Mouse (Mus musculus) gastrocnemius, postnatal 4 days (tissue): ENCODE results near the gene Vsig10l. TPM values are rescaled to one million over a fixed set of nuclear protein-coding genes. Genes with fewer than 3 reads are reported as not detected.

ENCODE experiments used
- DNase-seq, 2 experiments: peaks; one replicate each; pipeline ENCODE4 v3.0.0; 2021 to 2022; ENCODE audit warnings: low spot score in 2 of 2, mixed read lengths in 2 of 2
- total RNA-seq, 2 experiments: library from RNA; stranded (reverse); gene quantifications; 2 replicates each; pipeline ENCODE4 v1.2.3; 2021

Gene Vsig10l
- total RNA-seq, 2 experiments from 2014 or later, result 3.7 to 4.9 TPM

GRCm38 (mm10) chr7:43453599-43454355 lies 9.2 kb upstream of the Vsig10l start:
- no peak for DNase-seq

- no peak for DNase-seq
These were observed 8.6 kb upstream of the Vsig10l start for GRCm38 (mm10) chr7:43454371-43454770.

GRCm38 (mm10) chr7:43463976-43464375 lies 1.0 kb downstream of the Vsig10l start:
- no peak for DNase-seq

DNA sequence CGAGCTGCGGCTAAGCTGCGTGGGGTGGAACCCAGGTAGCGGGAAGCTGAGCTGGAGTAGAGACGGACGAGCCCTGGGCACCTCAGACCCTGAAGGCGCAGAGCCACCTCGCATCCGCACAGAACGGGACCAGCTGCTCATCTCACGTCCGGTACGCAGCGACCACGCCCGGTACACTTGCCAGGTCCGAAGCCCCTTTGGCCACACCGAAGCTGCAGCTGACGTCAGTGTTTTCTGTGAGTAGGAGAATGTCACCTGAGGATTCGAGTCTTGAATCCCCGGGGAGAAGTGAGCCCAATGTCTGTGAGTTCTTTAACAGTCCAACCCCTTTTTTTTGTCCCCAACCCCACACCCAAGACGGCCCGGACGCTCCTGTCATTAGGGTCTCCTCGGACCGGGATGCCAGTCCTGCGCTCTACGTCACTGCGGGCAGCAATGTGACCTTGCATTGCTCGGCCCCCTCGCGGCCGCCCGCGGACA lies 2.0 kb downstream of the Vsig10l start:
- DNase-seq, result no peak

- peak; percentile 71 to 89 for DNase-seq
These were observed 2.6 kb downstream of the Vsig10l start for GRCm38 (mm10) chr7:43465344-43466098.

DNA sequence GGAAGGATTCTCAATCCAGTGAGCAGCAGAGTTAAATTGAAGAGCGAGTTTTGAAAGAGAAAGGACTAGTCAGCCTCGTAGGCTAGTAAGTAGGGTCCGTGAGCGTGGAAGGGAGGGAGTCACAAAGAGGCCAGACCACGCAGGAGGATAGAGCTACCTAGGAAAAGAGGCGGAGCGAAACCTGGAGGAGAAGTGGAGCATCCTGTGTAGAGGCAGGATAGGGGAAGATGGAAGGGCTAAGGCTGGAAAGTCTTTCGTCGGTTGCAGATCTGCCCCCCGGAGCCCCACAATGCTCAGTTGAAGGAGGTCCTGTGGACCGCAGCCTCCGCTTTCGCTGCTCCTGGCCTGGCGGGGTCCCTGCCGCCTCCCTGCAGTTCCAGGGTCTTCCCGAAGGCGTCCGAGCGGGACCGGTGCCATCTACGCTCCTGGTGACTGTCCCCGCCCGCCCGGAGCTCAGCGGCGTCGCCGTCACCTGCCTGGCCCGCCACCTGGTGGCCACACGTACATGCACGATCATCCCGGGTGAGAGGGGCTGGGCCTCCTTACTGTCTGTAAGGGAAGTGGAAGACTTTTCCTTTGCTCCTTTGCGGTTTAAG lies 3.2 kb downstream of the Vsig10l start:
- peak; percentile 77 to 88 for DNase-seq

DNA sequence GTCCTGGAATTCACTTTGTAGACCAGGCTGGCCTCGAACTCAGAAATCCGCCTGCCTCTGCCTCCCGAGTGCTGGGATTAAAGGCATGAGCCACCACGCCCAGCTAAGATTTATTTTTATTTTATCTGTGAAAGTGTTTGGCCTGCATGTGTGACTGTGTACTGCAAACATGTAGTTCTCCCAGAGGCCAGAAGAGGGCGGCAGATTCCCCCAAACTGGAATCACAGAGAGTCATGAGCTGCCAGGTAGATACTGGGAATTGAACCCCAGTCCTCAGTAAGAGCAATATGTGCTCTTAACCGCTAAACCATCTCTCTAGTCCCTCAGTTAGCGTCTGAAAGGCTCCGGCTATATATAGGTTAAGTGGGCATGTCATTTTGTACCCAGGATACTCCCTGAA lies 7.4 kb downstream of the Vsig10l start:
- DNase-seq, result no peak

DNA sequence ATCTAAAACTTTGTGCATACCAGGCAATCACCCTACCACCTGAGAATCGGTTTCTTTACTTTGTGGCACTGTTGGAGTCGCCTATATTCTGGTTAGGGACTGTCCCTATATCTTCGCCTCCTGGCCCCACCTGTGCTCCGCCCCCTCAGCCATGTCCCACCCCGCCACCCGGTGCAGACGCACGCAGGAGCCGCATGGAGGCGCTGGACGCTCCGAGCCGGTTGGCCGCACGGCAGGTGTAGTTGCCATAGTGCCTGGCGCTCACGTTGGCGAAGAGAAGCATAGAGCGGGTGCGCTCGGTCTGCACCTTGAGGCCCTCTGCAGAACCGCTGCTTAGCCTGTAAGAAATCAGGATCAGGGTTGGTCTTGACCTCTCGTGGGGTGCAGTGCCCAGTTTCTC lies 12.8 kb downstream of the Vsig10l start:
- no peak for DNase-seq

DNA sequence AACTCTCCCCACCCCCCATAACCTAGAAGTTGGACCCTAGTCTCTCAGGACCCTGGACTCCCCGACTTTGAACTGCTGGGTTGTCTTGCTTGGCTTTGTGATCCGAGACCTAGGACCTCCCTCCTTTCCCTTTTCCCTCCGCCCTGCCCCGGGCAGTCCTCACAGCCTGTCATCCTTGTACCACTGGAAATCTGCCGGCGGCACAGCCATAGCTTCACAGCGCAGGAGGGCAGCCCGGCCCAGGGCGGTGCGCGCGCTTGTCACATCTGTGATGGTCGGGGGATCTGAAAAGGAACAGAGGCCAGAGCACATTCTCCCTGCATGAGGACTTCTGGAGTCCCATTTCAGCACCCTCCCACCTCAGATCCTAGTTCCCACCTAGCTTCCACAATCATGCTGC lies 13.4 kb downstream of the Vsig10l start:
- DNase-seq, result no peak

DNA sequence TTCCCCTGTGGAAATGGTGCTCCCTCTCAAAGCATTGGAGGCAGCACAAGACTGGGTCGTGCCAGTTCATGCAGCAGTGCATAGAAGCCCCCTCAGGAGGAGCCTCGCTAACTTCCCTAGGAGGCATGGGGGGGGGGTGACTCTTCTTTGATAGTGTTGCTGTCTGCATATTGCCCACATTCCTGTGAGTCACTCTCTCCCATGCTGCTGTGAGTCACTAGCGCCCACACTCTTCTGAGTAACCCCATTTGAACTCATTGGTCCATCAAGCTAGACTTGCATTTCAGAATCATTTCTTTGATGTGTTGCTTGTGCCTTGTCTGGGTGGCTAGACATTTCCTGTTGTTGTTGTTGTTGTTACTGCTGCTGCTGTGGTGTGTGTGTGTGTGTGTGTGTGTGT lies 18.2 kb downstream of the Vsig10l start:
- no peak for DNase-seq

- no peak for DNase-seq
These were observed 19.3 kb downstream of the Vsig10l start for GRCm38 (mm10) chr7:43482090-43482716.

- DNase-seq, result no peak
These were observed 20.3 kb downstream of the Vsig10l start for GRCm38 (mm10) chr7:43483236-43483635.

GRCm38 (mm10) chr7:43488646-43489045 lies 25.7 kb downstream of the Vsig10l start:
- no peak for DNase-seq

DNA sequence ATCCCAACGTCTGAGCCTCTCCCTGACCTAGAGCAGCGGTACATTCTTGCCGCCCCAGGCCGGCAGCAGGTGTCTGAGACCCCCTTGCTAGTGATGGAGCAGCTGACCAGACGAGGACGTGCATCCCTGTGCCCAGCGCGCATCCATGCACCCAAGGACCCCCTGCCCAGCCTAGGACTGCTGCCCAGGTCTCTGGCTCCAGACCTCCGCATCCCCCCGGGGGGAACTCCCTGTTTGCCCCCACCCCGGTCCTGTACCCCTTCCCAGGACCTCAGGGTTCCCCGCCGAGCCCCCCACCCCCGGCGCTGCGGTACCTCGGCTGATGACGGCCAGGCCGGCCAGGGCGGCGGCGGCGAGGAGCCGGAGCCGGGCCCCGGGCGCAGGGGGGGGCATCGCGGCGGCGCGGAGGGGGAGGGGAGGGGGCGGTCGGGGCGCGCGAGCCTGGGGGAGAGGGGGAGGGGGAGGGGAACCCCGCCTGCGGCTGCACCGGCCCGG lies 26.7 kb downstream of the Vsig10l start, which contains the start of gene Iglon5:
TSS of gene Iglon5 (minus strand) at position 445 of the 495 bp plus-strand sequence.
- DNase-seq, result no peak

DNA sequence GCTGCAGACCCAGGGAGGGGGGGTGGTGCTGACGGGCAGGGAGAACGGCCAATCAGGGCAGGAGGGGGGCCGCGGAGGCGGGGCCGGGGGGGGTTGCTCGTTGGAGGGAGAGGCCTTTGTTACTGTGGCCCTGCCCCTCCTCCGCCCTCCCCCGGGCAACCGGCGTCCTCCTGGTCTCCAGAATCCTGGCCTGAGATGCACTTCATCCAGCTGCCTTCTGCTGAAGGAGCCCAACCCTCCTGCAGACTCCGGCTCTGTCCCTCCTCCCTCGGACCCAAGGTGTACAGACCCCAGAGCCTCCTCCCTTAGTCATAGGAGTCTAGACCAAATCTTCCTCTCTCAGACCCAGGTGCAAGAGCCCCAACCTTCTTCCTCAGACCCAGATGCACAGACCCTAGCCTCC lies 27.2 kb downstream of the Vsig10l start:
- peak in 1 of 2 experiments; percentile 33 for DNase-seq

DNA sequence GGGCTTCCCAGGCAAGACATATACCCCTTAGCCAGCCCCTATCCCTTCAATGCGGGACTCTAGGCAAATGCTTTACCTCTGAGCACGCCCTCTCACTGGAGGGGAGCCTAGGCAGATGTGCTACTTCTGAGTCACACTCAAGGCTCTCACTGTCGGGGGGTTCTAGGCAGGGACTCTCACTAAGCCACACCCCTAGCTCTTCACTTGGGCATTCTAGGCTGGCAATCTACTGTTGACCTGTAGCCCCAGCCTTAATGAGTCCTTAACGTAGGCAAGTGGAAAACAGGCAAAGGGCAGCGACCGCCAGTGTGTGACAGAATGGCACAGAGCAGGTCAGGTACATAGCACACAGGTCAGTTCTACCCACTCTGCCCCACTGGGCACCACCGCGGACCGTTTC lies 27.9 kb downstream of the Vsig10l start:
- DNase-seq, result no peak

DNA sequence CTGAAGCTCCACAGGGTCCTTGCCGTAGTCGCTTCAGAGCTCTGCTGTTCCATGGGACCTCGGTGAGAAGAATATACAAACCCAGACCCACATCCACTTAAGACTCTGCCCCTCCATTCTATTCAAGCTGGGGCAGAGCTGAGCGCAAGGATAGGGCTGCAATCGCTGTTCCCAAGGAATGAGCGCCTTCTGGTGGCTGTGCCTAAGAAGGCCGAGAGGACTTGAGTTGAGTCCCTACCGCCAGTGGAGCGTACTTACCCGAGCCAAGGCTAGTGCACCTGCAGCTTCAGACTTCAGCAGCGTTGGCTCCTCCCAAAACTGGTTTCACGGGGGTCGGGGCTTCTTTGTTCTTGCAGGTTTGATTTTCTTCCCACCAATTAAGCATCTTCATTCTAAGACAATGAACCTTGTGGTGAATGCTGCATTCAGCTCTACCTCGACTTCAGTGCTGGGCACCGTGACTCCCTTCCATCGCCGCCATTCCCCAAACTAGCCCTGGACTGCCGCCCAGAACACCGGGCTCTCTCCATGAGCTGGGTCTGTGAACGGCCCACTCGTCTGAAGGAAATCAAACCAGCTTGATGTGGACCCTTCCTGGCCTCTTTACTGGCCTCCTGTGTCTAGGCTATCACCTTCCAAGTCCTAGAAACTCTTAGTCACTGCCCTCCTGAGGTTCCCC lies 32.5 kb downstream of the Vsig10l start:
- DNase-seq, result no peak

DNA sequence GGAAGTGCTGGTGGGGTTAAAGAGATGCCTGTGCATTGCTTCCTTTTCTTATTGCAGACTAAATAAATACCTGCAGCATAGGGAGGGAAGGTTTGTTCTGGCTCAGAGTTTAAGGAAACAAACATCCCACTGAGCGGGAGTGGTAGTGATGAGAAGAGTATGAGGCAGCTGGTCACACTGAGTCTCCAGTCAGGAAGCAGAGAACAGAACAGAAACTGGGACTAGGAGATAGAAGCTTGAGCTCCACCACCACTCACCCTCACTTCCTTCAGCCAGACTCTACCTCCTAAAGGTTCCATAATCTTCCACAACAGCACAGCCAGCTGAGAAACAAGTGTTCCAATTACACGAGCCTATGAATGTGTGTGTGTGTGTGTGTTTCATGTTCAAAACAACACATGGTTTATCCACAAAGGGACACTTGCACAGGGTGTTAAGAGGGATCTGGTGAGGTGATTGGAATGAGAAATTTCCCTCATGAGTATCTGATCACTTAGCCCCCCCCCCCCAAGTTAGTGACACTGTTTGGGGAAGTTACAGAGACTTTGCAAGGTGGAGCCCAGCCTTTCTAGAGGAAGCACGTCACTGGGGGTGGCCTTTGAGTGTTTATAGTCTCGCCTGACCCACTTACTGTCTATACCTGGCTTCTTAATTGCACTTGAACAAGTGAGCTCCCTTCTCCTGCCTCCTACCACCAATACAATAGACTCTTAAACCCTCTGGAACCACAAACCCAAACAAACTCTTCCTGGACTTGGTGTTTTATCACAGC lies 48.9 kb downstream of the Vsig10l start:
- no peak for DNase-seq

- no peak for DNase-seq
These were observed 49.6 kb downstream of the Vsig10l start for GRCm38 (mm10) chr7:43512519-43512918.

DNA sequence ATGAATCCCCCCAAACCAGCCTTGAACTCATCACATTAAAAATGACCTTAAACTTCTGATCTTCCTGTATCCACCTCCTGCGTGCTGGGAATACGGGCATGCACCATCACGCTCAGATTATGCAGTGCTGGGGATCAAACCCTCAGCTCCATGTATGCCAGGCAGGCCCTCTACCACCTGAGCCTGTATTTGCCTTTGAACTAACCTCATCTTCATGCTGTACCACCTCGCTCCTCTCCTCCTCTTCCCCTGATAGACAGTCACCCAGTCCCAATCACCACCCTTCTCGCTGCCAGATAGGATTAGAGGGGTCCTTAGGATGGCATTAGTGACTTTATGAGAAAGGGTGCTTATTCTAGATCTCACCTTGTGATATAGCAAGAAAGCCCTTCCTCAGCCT lies 52.1 kb downstream of the Vsig10l start:
- no peak for DNase-seq
